Comparison of ENCODE assay signal across 43 mouse cellular contexts in genomic region chr9:14821396-14821795, GRCm38 (mm10). TPM values are rescaled to one million over a fixed set of nuclear protein-coding genes. Genes with fewer than 3 reads are reported as not detected.
"Had no signal": no experiment of that assay in that cellular context is flagged by ENCODE, and none has a peak within 500 bp of the region (broad histone marks: within the 10 kb centered on the region; RNA-seq: fewer than 3 reads in every experiment).

No protein-coding gene starts in this region.

- DNase-seq: left cerebral cortex, postnatal 4 days; liver; liver, embryonic 13.5 days; liver, postnatal 0 days; lung, adult 18-20 months; lung, adult 2 months; lung, embryonic 14.5 days; lung, postnatal 10 days; lung, postnatal 14 days; lung, postnatal 36 days; lung, postnatal 4 days; midbrain, embryonic 14.5 days had no signal

- ATAC-seq: liver, embryonic 12.5 days; liver, postnatal 0 days; lung, postnatal 0 days; midbrain, embryonic 13.5 days; midbrain, embryonic 15.5 days; midbrain, embryonic 16.5 days had no signal

- H3K9me3 ChIP-seq: limb, embryonic 10.5 days; limb, embryonic 12.5 days; limb, embryonic 13.5 days; limb, embryonic 15.5 days; liver, embryonic 12.5 days; liver, embryonic 13.5 days; liver, embryonic 15.5 days; lung, embryonic 15.5 days; megakaryocyte, embryonic 14.5 days; midbrain, embryonic 10.5 days; midbrain, embryonic 12.5 days; midbrain, embryonic 13.5 days; midbrain, embryonic 15.5 days; neural tube, embryonic 12.5 days had no signal

- H3K27me3 ChIP-seq: limb, embryonic 12.5 days; limb, embryonic 13.5 days; limb, embryonic 15.5 days; liver, embryonic 12.5 days; liver, embryonic 13.5 days; liver, embryonic 15.5 days; lung, embryonic 15.5 days; megakaryocyte, embryonic 14.5 days; midbrain, embryonic 12.5 days; midbrain, embryonic 13.5 days; midbrain, embryonic 15.5 days; neural tube, embryonic 12.5 days had no signal

- H3K9ac ChIP-seq: limb, embryonic 12.5 days; limb, embryonic 13.5 days; limb, embryonic 15.5 days; liver, embryonic 12.5 days; liver, embryonic 13.5 days; liver, embryonic 14.5 days; liver, embryonic 15.5 days; liver, postnatal 0 days; lung, embryonic 14.5 days; lung, embryonic 15.5 days; midbrain, embryonic 12.5 days; midbrain, embryonic 13.5 days; midbrain, embryonic 15.5 days; neural tube, embryonic 12.5 days had no signal

- H3K4me1 ChIP-seq: limb, embryonic 10.5 days; limb, embryonic 12.5 days; limb, embryonic 13.5 days; limb, embryonic 15.5 days; liver, embryonic 12.5 days; liver, embryonic 13.5 days; liver, embryonic 15.5 days; lung, embryonic 15.5 days; megakaryocyte, embryonic 14.5 days; midbrain, embryonic 10.5 days; midbrain, embryonic 12.5 days; midbrain, embryonic 13.5 days; midbrain, embryonic 15.5 days; neural tube, embryonic 12.5 days had no signal

- H3K4me2 ChIP-seq: limb, embryonic 12.5 days; limb, embryonic 13.5 days; limb, embryonic 15.5 days; liver, embryonic 11.5 days; liver, embryonic 12.5 days; liver, embryonic 13.5 days; liver, embryonic 15.5 days; lung, embryonic 14.5 days; lung, embryonic 15.5 days; midbrain, embryonic 11.5 days; midbrain, embryonic 12.5 days; midbrain, embryonic 13.5 days; midbrain, embryonic 15.5 days; neural tube, embryonic 12.5 days had no signal

- H3K27ac ChIP-seq: limb, embryonic 10.5 days; limb, embryonic 12.5 days; limb, embryonic 13.5 days; limb, embryonic 15.5 days; liver, embryonic 12.5 days; liver, embryonic 13.5 days; liver, embryonic 14.5 days; liver, embryonic 15.5 days; lung, embryonic 15.5 days; macrophage; midbrain, embryonic 10.5 days; midbrain, embryonic 12.5 days; midbrain, embryonic 13.5 days; midbrain, embryonic 15.5 days; neural tube, embryonic 12.5 days had no signal

- H3K4me3 ChIP-seq: limb, embryonic 10.5 days; limb, embryonic 12.5 days; limb, embryonic 13.5 days; limb, embryonic 15.5 days; liver, embryonic 12.5 days; liver, embryonic 13.5 days; liver, embryonic 15.5 days; lung, embryonic 15.5 days; megakaryocyte, embryonic 14.5 days; midbrain, embryonic 10.5 days; midbrain, embryonic 12.5 days; midbrain, embryonic 13.5 days; midbrain, embryonic 15.5 days; neural tube, embryonic 12.5 days had no signal

RNA-seq across cellular contexts. Expression of gene Gpr83, which starts 38.6 kb away (rescaled TPM):
- total RNA-seq: liver, adult 2 months; megakaryocyte progenitor cell, adult 5-6 weeks; megakaryocyte, adult 5-6 weeks; megakaryocyte-erythroid progenitor cell, adult 5-6 weeks; monocyte, adult 5-6 weeks had no signal
- polyA plus RNA-seq: liver, adult 2 months; liver, embryonic 11.5 days; liver, embryonic 14.5 days; liver, postnatal 0 days had no signal

RNA-seq across cellular contexts. Expression of gene 1700012B09Rik, which starts 50.6 kb away (rescaled TPM):
- total RNA-seq: left cerebral cortex, postnatal 10 days; left cerebral cortex, postnatal 25 days; left cerebral cortex, postnatal 36 days; liver, adult 2 months; megakaryocyte-erythroid progenitor cell, adult 5-6 weeks; monocyte, adult 5-6 weeks had no signal
- polyA plus RNA-seq: limb, embryonic 10.5 days; limb, embryonic 11.5 days; limb, embryonic 12.5 days; limb, embryonic 14.5 days; limb, embryonic 15.5 days; liver, adult 2 months; liver, embryonic 11.5 days; liver, embryonic 12.5 days; liver, embryonic 13.5 days; liver, embryonic 14.5 days; liver, embryonic 15.5 days; liver, embryonic 16.5 days; liver, postnatal 0 days; lung, embryonic 14.5 days; macrophage; midbrain, embryonic 11.5 days; neural tube, embryonic 11.5 days; neural tube, embryonic 12.5 days had no signal
